18 mouse cellular contexts compared by ENCODE assay signal in the genomic region with DNA sequence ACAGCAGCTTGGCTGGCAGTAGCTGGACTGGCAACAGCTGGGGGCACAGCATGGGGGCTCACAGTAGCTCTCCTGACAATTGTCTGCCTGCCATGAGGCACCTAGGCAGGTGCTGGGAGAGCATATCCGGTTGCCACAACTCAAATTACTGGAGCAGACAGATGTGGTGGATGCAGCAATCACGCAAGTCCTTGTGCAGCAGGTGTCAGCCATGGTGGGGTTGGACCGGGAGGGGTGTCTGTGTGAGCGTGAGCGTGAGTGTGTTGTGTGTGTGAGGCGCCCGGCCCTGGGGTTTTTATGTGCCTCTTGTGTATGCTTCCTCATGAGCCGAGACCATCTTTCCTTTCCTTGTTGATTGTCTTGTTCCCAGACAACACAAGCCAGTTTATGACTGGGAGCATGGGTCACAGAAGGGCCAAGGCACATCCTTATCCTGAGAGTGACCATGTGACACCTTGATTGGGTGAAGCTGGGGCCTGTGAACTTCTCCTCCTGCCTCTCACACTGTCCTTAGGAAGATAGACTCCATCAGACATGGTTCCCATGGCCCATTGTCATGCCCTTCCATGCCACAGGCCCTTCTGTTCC. TPM values are rescaled to one million over a fixed set of nuclear protein-coding genes. Genes with fewer than 3 reads are reported as not detected.
DNase-seq lines count a peak whose midpoint lies in the region; ATAC-seq and TF ChIP-seq lines count a peak whose summit lies in the region.
"Had no signal": no experiment of that assay in that cellular context is flagged by ENCODE, and none has a peak within 500 bp of the region (broad histone marks: within the 10 kb centered on the region; RNA-seq: fewer than 3 reads in every experiment).

Gene Gm19668, minus strand, starts transcription at position 213 of the 588 bp plus-strand sequence.

- H3K4me2 ChIP-seq in embryonic facial prominence, embryonic 14.5 days (ENCODE audit: low read depth, low read length) = no peak within 1 kb of the TSS
- no peak within 1 kb of the TSS for H3K4me2 ChIP-seq in intestine, embryonic 14.5 days (ENCODE audit: low read length)
- H3K4me2 ChIP-seq in intestine, embryonic 15.5 days (replicated peaks) = no peak within 1 kb of the TSS
- H3K4me2 ChIP-seq in forebrain, embryonic 15.5 days (replicated peaks) = no peak within 1 kb of the TSS
- H3K4me2 ChIP-seq in neural tube, embryonic 11.5 days (ENCODE audit: low read depth) = no peak within 1 kb of the TSS
- H3K4me2 ChIP-seq: liver, embryonic 15.5 days had no signal

- H3K9ac ChIP-seq in embryonic facial prominence, embryonic 14.5 days (ENCODE audit: low read depth, low read length) = no peak within 1 kb of the TSS
- H3K9ac ChIP-seq in intestine, embryonic 14.5 days (ENCODE audit: low read length) = no peak within 1 kb of the TSS
- H3K9ac ChIP-seq in intestine, embryonic 15.5 days = no peak within 1 kb of the TSS
- no peak within 1 kb of the TSS for H3K9ac ChIP-seq in forebrain, embryonic 15.5 days (replicated peaks)
- H3K9ac ChIP-seq in neural tube, embryonic 11.5 days (ENCODE audit: low read length) = no peak within 1 kb of the TSS
- H3K9ac ChIP-seq: liver, embryonic 15.5 days had no signal

- no peaks in the 10 kb centered on the region for H3K27me3 ChIP-seq in embryonic facial prominence, embryonic 14.5 days (replicated peaks; ENCODE audit: control insufficient read depth, insufficient read depth, low read length)
- H3K27me3 ChIP-seq in embryonic facial prominence, embryonic 10.5 days (replicated peaks; ENCODE audit: low read depth, poor library complexity, severe bottlenecking) = no peaks in the 10 kb centered on the region
- no peaks in the 10 kb centered on the region for H3K27me3 ChIP-seq in intestine, embryonic 14.5 days (replicated peaks; ENCODE audit: control insufficient read depth, insufficient read depth, low read length)
- H3K27me3 ChIP-seq in intestine, embryonic 15.5 days (replicated peaks) = no peaks in the 10 kb centered on the region
- no peaks in the 10 kb centered on the region for H3K27me3 ChIP-seq in forebrain, embryonic 15.5 days
- no peaks in the 10 kb centered on the region for H3K27me3 ChIP-seq in neural tube, embryonic 11.5 days (ENCODE audit: control insufficient read depth, insufficient read depth, low read length)
- H3K27me3 ChIP-seq in cerebellum, adult 2 months (ENCODE audit: control insufficient read depth, insufficient read depth, low read length) = no peaks in the 10 kb centered on the region
- H3K27me3 ChIP-seq: liver, embryonic 15.5 days had no signal

- no peaks in the 10 kb centered on the region for H3K9me3 ChIP-seq in embryonic facial prominence, embryonic 14.5 days (ENCODE audit: control insufficient read depth, low read length)
- no peaks in the 10 kb centered on the region for H3K9me3 ChIP-seq in embryonic facial prominence, embryonic 10.5 days
- H3K9me3 ChIP-seq in intestine, embryonic 14.5 days (ENCODE audit: control insufficient read depth, low read length) = no peaks in the 10 kb centered on the region
- no peaks in the 10 kb centered on the region for H3K9me3 ChIP-seq in intestine, embryonic 15.5 days
- H3K9me3 ChIP-seq in forebrain, embryonic 15.5 days = no peaks in the 10 kb centered on the region
- H3K9me3 ChIP-seq in neural tube, embryonic 11.5 days (ENCODE audit: control insufficient read depth, low read length) = no peaks in the 10 kb centered on the region
- H3K9me3 ChIP-seq: liver, embryonic 15.5 days had no signal

- TF ChIP-seq CTCF in cerebellum, adult 2 months (IDR thresholded peaks at IDR 0.05; ENCODE audit: borderline replicate concordance, insufficient read depth, low read depth, low read length) = no peak

- DNase-seq in embryonic facial prominence, embryonic 14.5 days (ENCODE audit: low spot score) = peak; percentile 41
- DNase-seq in embryonic facial prominence, embryonic 10.5 days (ENCODE audit: low spot score) = no peak
- peak; percentile 52 for DNase-seq in intestine, embryonic 14.5 days (ENCODE audit: low spot score)
- DNase-seq in neural tube, embryonic 11.5 days (ENCODE audit: low spot score) = no peak
- no peak for DNase-seq in cerebellum, adult 2 months
- DNase-seq in lung, postnatal 4 days = no peak
- DNase-seq: kidney, postnatal 25 days; thymus, postnatal 36 days had no signal

- peak; percentile 71 for ATAC-seq in embryonic facial prominence, embryonic 14.5 days (ENCODE audit: low read depth)
- no peak for ATAC-seq in intestine, embryonic 14.5 days (replicated peaks; ENCODE audit: low FRiP score, low TSS enrichment, low read depth)
- no peak for ATAC-seq in intestine, embryonic 15.5 days
- ATAC-seq in forebrain, embryonic 15.5 days (replicated peaks) = no peak
- ATAC-seq in neural tube, embryonic 11.5 days (ENCODE audit: insufficient read depth, low FRiP score, low TSS enrichment) = no peak; the same call in 1 of the 2 replicates
- ATAC-seq: inflammation-experienced regulatory T-cells, adult 6 months; Patski had no signal

- H3K36me3 ChIP-seq in embryonic facial prominence, embryonic 14.5 days (ENCODE audit: control insufficient read depth, insufficient read depth, low read length) = no peaks in the 10 kb centered on the region
- H3K36me3 ChIP-seq in embryonic facial prominence, embryonic 10.5 days (replicated peaks) = no peaks in the 10 kb centered on the region
- H3K36me3 ChIP-seq in intestine, embryonic 14.5 days (ENCODE audit: control insufficient read depth, insufficient read depth, low read length) = no peaks in the 10 kb centered on the region
- H3K36me3 ChIP-seq in intestine, embryonic 15.5 days = no peaks in the 10 kb centered on the region
- no peaks in the 10 kb centered on the region for H3K36me3 ChIP-seq in forebrain, embryonic 15.5 days
- H3K36me3 ChIP-seq in neural tube, embryonic 11.5 days (ENCODE audit: control insufficient read depth, insufficient read depth, low read length) = no peaks in the 10 kb centered on the region
- H3K36me3 ChIP-seq: liver, embryonic 15.5 days had no signal

- H3K4me3 ChIP-seq in embryonic facial prominence, embryonic 14.5 days (ENCODE audit: low read depth, low read length) = no peak within 1 kb of the TSS
- H3K4me3 ChIP-seq in embryonic facial prominence, embryonic 10.5 days = no peak within 1 kb of the TSS
- H3K4me3 ChIP-seq in intestine, embryonic 14.5 days (ENCODE audit: low read depth, low read length) = no peak within 1 kb of the TSS
- no peak within 1 kb of the TSS for H3K4me3 ChIP-seq in intestine, embryonic 15.5 days (replicated peaks)
- no peak within 1 kb of the TSS for H3K4me3 ChIP-seq in forebrain, embryonic 15.5 days
- no peak within 1 kb of the TSS for H3K4me3 ChIP-seq in neural tube, embryonic 11.5 days (ENCODE audit: low read depth, low read length)
- no peak within 1 kb of the TSS for H3K4me3 ChIP-seq in cerebellum, adult 2 months (replicated peaks; ENCODE audit: insufficient read depth, low read depth, low read length)
- H3K4me3 ChIP-seq: liver, embryonic 15.5 days; myocyte had no signal

- no peak within 1 kb of the TSS for H3K27ac ChIP-seq in embryonic facial prominence, embryonic 14.5 days (replicated peaks; ENCODE audit: low read depth, low read length)
- no peak within 1 kb of the TSS for H3K27ac ChIP-seq in embryonic facial prominence, embryonic 10.5 days (replicated peaks)
- H3K27ac ChIP-seq in intestine, embryonic 14.5 days (ENCODE audit: low read depth) = no peak within 1 kb of the TSS
- no peak within 1 kb of the TSS for H3K27ac ChIP-seq in intestine, embryonic 15.5 days
- H3K27ac ChIP-seq in forebrain, embryonic 15.5 days (replicated peaks) = peak within 1 kb of the TSS; percentile 48; the same call in 1 of the 2 replicates
- 0 out of 2 replicates have a peak within 1 kb of the TSS, but pooled peaks have one; percentile 8 for H3K27ac ChIP-seq in neural tube, embryonic 11.5 days (ENCODE audit: low read depth, low read length)
- H3K27ac ChIP-seq in cerebellum, adult 2 months (ENCODE audit: insufficient read depth, low read length) = no peak within 1 kb of the TSS
- H3K27ac ChIP-seq: liver, embryonic 15.5 days; stomach, postnatal 0 days had no signal

- TF ChIP-seq POLR2A in cerebellum, adult 2 months (IDR thresholded peaks at IDR 0.05; ENCODE audit: borderline replicate concordance, insufficient read depth, low read length) = no peak

- WGBS in embryonic facial prominence, embryonic 14.5 days = 56% methylated on average over 8 of the region's 8 CpGs
- WGBS in embryonic facial prominence, embryonic 10.5 days = 66% methylated on average over 8 of the region's 8 CpGs
- 50% methylated on average over 8 of the region's 8 CpGs for WGBS in intestine, embryonic 14.5 days
- 56% methylated on average over 8 of the region's 8 CpGs for WGBS in intestine, embryonic 15.5 days
- WGBS in forebrain, embryonic 15.5 days = 61% methylated on average over 8 of the region's 8 CpGs
- WGBS in neural tube, embryonic 11.5 days = 46% methylated on average over 8 of the region's 8 CpGs
- 64% methylated on average over 8 of the region's 8 CpGs for WGBS in cerebellum, adult 2 months

- no peaks in the 10 kb centered on the region for H3K4me1 ChIP-seq in embryonic facial prominence, embryonic 14.5 days (ENCODE audit: control insufficient read depth, insufficient read depth, low read length)
- peaks cover 15% of the 10 kb centered on the region for H3K4me1 ChIP-seq in embryonic facial prominence, embryonic 10.5 days
- H3K4me1 ChIP-seq in intestine, embryonic 14.5 days (replicated peaks; ENCODE audit: control insufficient read depth, insufficient read depth, low read length) = no peaks in the 10 kb centered on the region
- no peaks in the 10 kb centered on the region for H3K4me1 ChIP-seq in intestine, embryonic 15.5 days (replicated peaks)
- no peaks in the 10 kb centered on the region for H3K4me1 ChIP-seq in forebrain, embryonic 15.5 days
- H3K4me1 ChIP-seq in neural tube, embryonic 11.5 days (ENCODE audit: control insufficient read depth, insufficient read depth, low read length) = peaks cover 2% of the 10 kb centered on the region; the same call in 1 of the 2 replicates
- H3K4me1 ChIP-seq in cerebellum, adult 2 months (ENCODE audit: control insufficient read depth, insufficient read depth, low read length) = no peaks in the 10 kb centered on the region
- H3K4me1 ChIP-seq: liver, embryonic 15.5 days had no signal

RNA-seq across cellular contexts. Expression of gene Gm19668, which starts in this region (rescaled TPM):
- polyA plus RNA-seq in embryonic facial prominence, embryonic 14.5 days (2014; fragmentation: Nextera tagmentation; extraction: Ambion mirVana) = not detected in 2 replicates
- polyA plus RNA-seq in embryonic facial prominence, embryonic 10.5 days (2016; fragmentation: Nextera tagmentation; extraction: Ambion mirVana) = not detected in 2 replicates
- not detected in 2 replicates for polyA plus RNA-seq in intestine, embryonic 14.5 days (2014; fragmentation: Nextera tagmentation; extraction: Ambion mirVana)
- polyA plus RNA-seq in intestine, embryonic 15.5 days (2015; fragmentation: Nextera tagmentation; extraction: Ambion mirVana) = not detected in 2 replicates
- not detected in 2 replicates for polyA plus RNA-seq in forebrain, embryonic 15.5 days (2015; fragmentation: Nextera tagmentation; extraction: Ambion mirVana)
- polyA plus RNA-seq in neural tube, embryonic 11.5 days (2014; fragmentation: Nextera tagmentation; extraction: Ambion mirVana) = not detected in 2 replicates
- polyA plus RNA-seq in cerebellum, adult 2 months (2012; rRNA removed) = not detected in 2 replicates
- polyA plus RNA-seq: brain, embryonic 14.5 days; heart, embryonic 14.5 days; inflammation-experienced regulatory T-cells, adult 6 months; liver, embryonic 15.5 days; myocyte; Patski; spleen, adult 2 months; stomach, postnatal 0 days had no signal

Comparison
In these comparisons a context has a peak if more than half of its experiments do, and no peak if none do; other contexts are left out.
1. Peak in DNase-seq and ATAC-seq in embryonic facial prominence, embryonic 14.5 days; RNA of the gene not detected or under 1 TPM.
2. Peak in DNase-seq in intestine, embryonic 14.5 days; RNA of the gene not detected or under 1 TPM.
3. H3K27ac ChIP-seq: peak in forebrain, embryonic 15.5 days (single experiment) and neural tube, embryonic 11.5 days (single experiment); none in embryonic facial prominence, embryonic 14.5 days (single experiment), embryonic facial prominence, embryonic 10.5 days (single experiment), intestine, embryonic 14.5 days (single experiment), intestine, embryonic 15.5 days (single experiment) and cerebellum, adult 2 months (single experiment).